Comparison of ENCODE assay signal across 10 mouse cellular contexts in genomic region chr7:111969198-111969887, GRCm38 (mm10). TPM values are rescaled to one million over a fixed set of nuclear protein-coding genes. Genes with fewer than 3 reads are reported as not detected.
A peak's percentile ranks its signal among the peaks of the same experiment; 100 is the strongest.
DNase-seq lines count a peak whose midpoint lies in the region; ATAC-seq and TF ChIP-seq lines count a peak whose summit lies in the region.
"Had no signal": no experiment of that assay in that cellular context is flagged by ENCODE, and none has a peak within 500 bp of the region (broad histone marks: within the 10 kb centered on the region; RNA-seq: fewer than 3 reads in every experiment).

No protein-coding gene starts in this region.

- no peaks in the 10 kb centered on the region for H3K4me1 ChIP-seq in lung, embryonic 15.5 days
- H3K4me1 ChIP-seq: stomach, embryonic 15.5 days had no signal

- WGBS in lung, embryonic 15.5 days: 46% methylated on average over 4 of the region's 4 CpGs

- no peak overlapping the region for H3K4me3 ChIP-seq in gastrocnemius, adult 2 months
- H3K4me3 ChIP-seq in lung, embryonic 15.5 days: no peak overlapping the region
- H3K4me3 ChIP-seq: heart, embryonic 13.5 days; stomach, embryonic 15.5 days had no signal

- intact Hi-C loops in gastrocnemius, adult 2 months (cut with DNase I): loop anchor here (1.0 to 5.0 kb wide), 4 partner anchors 188 to 787 kb away; no protein-coding TSS in a partner anchor

- no peaks in the 10 kb centered on the region for H3K27me3 ChIP-seq in lung, embryonic 15.5 days
- H3K27me3 ChIP-seq: stomach, embryonic 15.5 days had no signal

- peak; percentile 7 for DNase-seq in CD4-positive helper T cell, adult 2 months (ENCODE audit: low read depth, low spot score)
- peak; percentile 36 for DNase-seq in R1 (ENCODE audit: low read depth, low spot score)
- DNase-seq in cerebellum, postnatal 25 days: peak; percentile 79 to 90
- DNase-seq in gastrocnemius, adult 2 months: peak; percentile 67
- peak; percentile 86 for DNase-seq in layer of hippocampus, adult 11-12 months (ENCODE audit: low spot score)
- peak; percentile 70 for DNase-seq in right cerebral cortex, postnatal 25 days

- no peaks in the 10 kb centered on the region for H3K36me3 ChIP-seq in lung, embryonic 15.5 days
- H3K36me3 ChIP-seq: heart, embryonic 13.5 days; stomach, embryonic 15.5 days had no signal

- no peaks in the 10 kb centered on the region for H3K9me3 ChIP-seq in lung, embryonic 15.5 days
- H3K9me3 ChIP-seq: heart, embryonic 13.5 days; stomach, embryonic 15.5 days had no signal

- no peak overlapping the region for H3K9ac ChIP-seq in lung, embryonic 15.5 days
- H3K9ac ChIP-seq: heart, embryonic 13.5 days; stomach, embryonic 15.5 days had no signal

- H3K4me2 ChIP-seq in lung, embryonic 15.5 days: no peak overlapping the region
- H3K4me2 ChIP-seq: heart, embryonic 13.5 days; stomach, embryonic 15.5 days had no signal

- 0 out of 2 replicates have a peak, but pooled peaks have one; percentile 49 for ATAC-seq in lung, embryonic 15.5 days (ENCODE audit: borderline replicate concordance, extremely low read depth, low FRiP score, low TSS enrichment)
- ATAC-seq in erythroid progenitor cell, adult 5-6 weeks (replicated peaks; ENCODE audit: low FRiP score, poor library complexity, severe bottlenecking): no peak

- H3K27ac ChIP-seq in gastrocnemius, adult 2 months: no peak overlapping the region
- H3K27ac ChIP-seq in lung, embryonic 15.5 days: no peak overlapping the region
- H3K27ac ChIP-seq: heart, embryonic 13.5 days; stomach, embryonic 15.5 days had no signal

- peak; percentile 79 for TF ChIP-seq CTCF in gastrocnemius, adult 2 months (IDR thresholded peaks at IDR 0.05)

RNA-seq across cellular contexts. Expression of gene Usp47, which starts 54.0 kb away (rescaled TPM):
- 100 to 1,000 TPM; 209 to 221 TPM for total RNA-seq in gastrocnemius, adult 2 months (2021)
- polyA plus RNA-seq in lung, embryonic 15.5 days (2015; fragmentation: Nextera tagmentation; extraction: Ambion mirVana): 66.6 and 68.9 TPM in 2 replicates
- 24.7 and 26.3 TPM in 2 replicates for total RNA-seq in erythroid progenitor cell, adult 5-6 weeks (2015; ENCODE audit: low replicate concordance)
- 62.9 and 64.2 TPM in 2 replicates for total RNA-seq in erythroid progenitor cell, adult 5-6 weeks (2017; ENCODE audit: low replicate concordance)

Comparison
In these comparisons a context has a peak if more than half of its experiments do, and no peak if none do; other contexts are left out.
1. DNase-seq: peak in every context shown above with its lines; median percentile 86 in layer of hippocampus, adult 11-12 months; 84 in cerebellum, postnatal 25 days; 70 in right cerebral cortex, postnatal 25 days; 67 in gastrocnemius, adult 2 months; 36 in R1; 7 in CD4-positive helper T cell, adult 2 months.